In the genomic region with DNA sequence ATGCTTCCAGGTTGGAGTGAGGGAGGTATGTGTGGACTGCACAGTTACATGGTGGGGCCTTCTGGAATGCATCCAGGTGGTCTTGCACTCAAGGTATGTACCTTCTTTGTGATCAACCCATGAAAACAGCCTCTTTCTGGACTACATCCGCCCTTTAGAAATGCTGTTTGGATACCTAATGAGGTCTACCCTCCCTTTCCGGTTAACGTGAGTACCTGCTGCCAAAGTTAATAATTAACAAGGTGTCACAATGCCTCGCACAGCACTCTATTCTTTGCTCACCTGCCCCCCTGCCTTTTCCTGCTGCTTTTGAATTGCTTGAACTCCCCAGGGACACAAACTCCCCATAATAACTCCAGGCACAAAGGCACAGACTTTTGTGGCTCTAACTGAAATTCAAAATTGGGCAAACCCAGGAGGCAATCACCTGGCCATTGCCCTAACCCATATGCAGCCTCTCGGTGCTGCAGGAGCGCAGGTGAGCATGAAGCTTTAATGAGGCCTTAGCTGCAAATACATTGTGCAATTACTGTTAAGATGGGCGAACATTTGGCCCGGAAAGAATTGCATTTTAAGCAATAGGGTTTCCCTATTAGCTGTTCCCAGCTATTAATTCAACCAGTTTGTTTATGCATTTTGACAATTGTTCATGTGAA, we compare ENCODE assay signal across 11 mouse cellular contexts.
DNase-seq lines count a peak whose midpoint lies in the region; ATAC-seq and TF ChIP-seq lines count a peak whose summit lies in the region.
"Had no signal": no experiment of that assay in that cellular context is flagged by ENCODE, and none has a peak within 500 bp of the region (broad histone marks: within the 10 kb centered on the region; RNA-seq: fewer than 3 reads in every experiment).

No protein-coding gene starts in this region.

- no peak overlapping the region for H3K4me3 ChIP-seq in midbrain, embryonic 10.5 days
- H3K4me3 ChIP-seq in midbrain, embryonic 11.5 days (ENCODE audit: low read depth, low read length), result no peak overlapping the region
- no peak overlapping the region for H3K4me3 ChIP-seq in kidney, embryonic 15.5 days (replicated peaks)
- H3K4me3 ChIP-seq in lung, postnatal 0 days (ENCODE audit: low read depth, low read length), result no peak overlapping the region
- H3K4me3 ChIP-seq in hindbrain, embryonic 14.5 days (replicated peaks; ENCODE audit: low read length), result no peak overlapping the region

- no peaks in the 10 kb centered on the region for H3K4me1 ChIP-seq in midbrain, embryonic 10.5 days
- H3K4me1 ChIP-seq in midbrain, embryonic 11.5 days (ENCODE audit: control insufficient read depth, insufficient read depth, low read length), result no peaks in the 10 kb centered on the region
- H3K4me1 ChIP-seq in kidney, embryonic 15.5 days, result peaks cover 15% of the 10 kb centered on the region
- H3K4me1 ChIP-seq in lung, postnatal 0 days (ENCODE audit: insufficient read depth, low read depth, low read length), result no peaks in the 10 kb centered on the region
- peaks cover 6% of the 10 kb centered on the region; the same call in 1 of the 2 replicates for H3K4me1 ChIP-seq in hindbrain, embryonic 14.5 days (replicated peaks; ENCODE audit: control insufficient read depth, insufficient read depth, low read length)

- H3K36me3 ChIP-seq in midbrain, embryonic 10.5 days, result no peaks in the 10 kb centered on the region
- H3K36me3 ChIP-seq in midbrain, embryonic 11.5 days (ENCODE audit: control insufficient read depth, insufficient read depth, low read length), result no peaks in the 10 kb centered on the region
- H3K36me3 ChIP-seq in kidney, embryonic 15.5 days, result no peaks in the 10 kb centered on the region
- H3K36me3 ChIP-seq in lung, postnatal 0 days (ENCODE audit: insufficient read depth, low read length), result no peaks in the 10 kb centered on the region
- no peaks in the 10 kb centered on the region for H3K36me3 ChIP-seq in hindbrain, embryonic 14.5 days (replicated peaks; ENCODE audit: control insufficient read depth, insufficient read depth)

- DNase-seq in midbrain, embryonic 10.5 days (ENCODE audit: low spot score), result peak; percentile 7
- no peak for DNase-seq in midbrain, embryonic 11.5 days (ENCODE audit: low spot score, missing footprints)
- DNase-seq in lung, postnatal 0 days (ENCODE audit: low spot score), result peak; percentile 74
- DNase-seq in left cerebral cortex, postnatal 25 days (ENCODE audit: low spot score in 2 of 2), result no peak
- no peak for DNase-seq in hindbrain, embryonic 14.5 days (ENCODE audit: low spot score)
- DNase-seq in layer of hippocampus, postnatal 25 days (ENCODE audit: extremely low spot score in 1 of 2, low spot score in 1 of 2), result no peak
- DNase-seq: adrenal gland, adult 2 months; cerebellum, postnatal 25 days; heart, postnatal 4 days had no signal

- TF ChIP-seq EP300 in lung, postnatal 0 days (IDR thresholded peaks at IDR 0.05), result no peak

- 81% methylated on average over 8 of the region's 8 CpGs for WGBS in midbrain, embryonic 10.5 days
- 75% methylated on average over 8 of the region's 8 CpGs for WGBS in midbrain, embryonic 11.5 days
- 56% methylated on average over 8 of the region's 8 CpGs for WGBS in kidney, embryonic 15.5 days
- 48% methylated on average over 8 of the region's 8 CpGs for WGBS in lung, postnatal 0 days
- 52% methylated on average over 8 of the region's 8 CpGs for WGBS in hindbrain, embryonic 14.5 days

- H3K9me3 ChIP-seq in midbrain, embryonic 10.5 days (replicated peaks), result no peaks in the 10 kb centered on the region
- H3K9me3 ChIP-seq in midbrain, embryonic 11.5 days (ENCODE audit: control insufficient read depth, low read length), result no peaks in the 10 kb centered on the region
- H3K9me3 ChIP-seq in kidney, embryonic 15.5 days (replicated peaks), result no peaks in the 10 kb centered on the region
- H3K9me3 ChIP-seq in lung, postnatal 0 days (ENCODE audit: low read length), result no peaks in the 10 kb centered on the region
- no peaks in the 10 kb centered on the region for H3K9me3 ChIP-seq in hindbrain, embryonic 14.5 days (ENCODE audit: control insufficient read depth, low read length)

- no peak overlapping the region for H3K4me2 ChIP-seq in midbrain, embryonic 11.5 days
- no peak overlapping the region for H3K4me2 ChIP-seq in kidney, embryonic 15.5 days
- no peak overlapping the region for H3K4me2 ChIP-seq in lung, postnatal 0 days (replicated peaks; ENCODE audit: low read depth, low read length)
- no peak overlapping the region for H3K4me2 ChIP-seq in hindbrain, embryonic 14.5 days (replicated peaks)

- ATAC-seq in midbrain, embryonic 11.5 days (ENCODE audit: low FRiP score), result no peak
- ATAC-seq in kidney, embryonic 15.5 days (replicated peaks; ENCODE audit: low FRiP score), result peak; percentile 92
- ATAC-seq in lung, postnatal 0 days, result peak; percentile 63
- ATAC-seq in hindbrain, embryonic 14.5 days (ENCODE audit: low FRiP score), result no peak
- ATAC-seq: CD4-positive, CD25-positive, alpha-beta regulatory T cell, adult 4 months had no signal

- no peaks in the 10 kb centered on the region for H3K27me3 ChIP-seq in midbrain, embryonic 10.5 days (ENCODE audit: low read depth, poor library complexity, severe bottlenecking)
- no peaks in the 10 kb centered on the region for H3K27me3 ChIP-seq in midbrain, embryonic 11.5 days (ENCODE audit: control insufficient read depth, insufficient read depth, low read length)
- no peaks in the 10 kb centered on the region for H3K27me3 ChIP-seq in kidney, embryonic 15.5 days
- no peaks in the 10 kb centered on the region for H3K27me3 ChIP-seq in lung, postnatal 0 days (replicated peaks; ENCODE audit: insufficient read depth, low read length)
- H3K27me3 ChIP-seq in hindbrain, embryonic 14.5 days (ENCODE audit: control insufficient read depth, insufficient read depth, low read length), result no peaks in the 10 kb centered on the region

- H3K27ac ChIP-seq in midbrain, embryonic 10.5 days (replicated peaks), result no peak overlapping the region
- H3K27ac ChIP-seq in midbrain, embryonic 11.5 days (ENCODE audit: low read depth, low read length), result no peak overlapping the region
- H3K27ac ChIP-seq in kidney, embryonic 15.5 days, result peak overlapping the region; percentile 79
- no peak overlapping the region for H3K27ac ChIP-seq in lung, postnatal 0 days (ENCODE audit: low read length)
- H3K27ac ChIP-seq in hindbrain, embryonic 14.5 days, result no peak overlapping the region

- H3K9ac ChIP-seq in midbrain, embryonic 11.5 days (ENCODE audit: low read length), result no peak overlapping the region
- no peak overlapping the region for H3K9ac ChIP-seq in kidney, embryonic 15.5 days
- H3K9ac ChIP-seq in lung, postnatal 0 days (replicated peaks; ENCODE audit: low read depth), result no peak overlapping the region
- H3K9ac ChIP-seq in hindbrain, embryonic 14.5 days, result no peak overlapping the region

- intact Hi-C loops in left cerebral cortex, postnatal 25 days (cut with DNase I), result no loop called here

- no peak for TF ChIP-seq CTCF in lung, postnatal 0 days (IDR thresholded peaks at IDR 0.05)

Comparison
In these comparisons a context has a peak if more than half of its experiments do, and no peak if none do; other contexts are left out.
1. DNase-seq: peak in midbrain, embryonic 10.5 days (single experiment) and lung, postnatal 0 days (single experiment); none in midbrain, embryonic 11.5 days (single experiment), left cerebral cortex, postnatal 25 days (0 of 2), hindbrain, embryonic 14.5 days (single experiment) and layer of hippocampus, postnatal 25 days (0 of 2).
2. ATAC-seq: peak in kidney, embryonic 15.5 days (single experiment) and lung, postnatal 0 days (single experiment); none in midbrain, embryonic 11.5 days (single experiment) and hindbrain, embryonic 14.5 days (single experiment).